Mouse (Mus musculus) liver, adult 2 months (tissue): ENCODE data around the gene Kif28. TPM values are rescaled to one million over a fixed set of nuclear protein-coding genes. Genes with fewer than 3 reads are reported as not detected.

Experiments
- DNase-seq: peaks from one replicate; pipeline ENCODE4 v3.0.0-alpha.2; 2011; ENCODE audit warnings: low read depth, low spot score; ENCODE audit errors: extremely low read depth
- H3K27ac ChIP-seq: fragments of 200-500 bp; replicated peaks from 2 replicates; pipeline ENCODE4 v1.5.1; 2012; ENCODE audit warnings: low read depth, mild to moderate bottlenecking, control low read depth, inconsistent platforms, low read length; ENCODE audit not compliant: insufficient read depth
- H3K27me3 ChIP-seq: fragments of 200-500 bp; 2 replicates; pipeline ENCODE4 v1.6.1; 2012; ENCODE audit warnings: mild to moderate bottlenecking, moderate library complexity, low read length, inconsistent platforms; ENCODE audit not compliant: control insufficient read depth, insufficient read depth
- H3K36me3 ChIP-seq: fragments of 200-500 bp; 2 replicates; pipeline ENCODE4 v1.6.1; 2012; ENCODE audit warnings: low read length, inconsistent platforms; ENCODE audit not compliant: control insufficient read depth, insufficient read depth
- H3K4me1 ChIP-seq: fragments of 200-500 bp; 2 replicates; pipeline ENCODE4 v1.6.1; 2011; ENCODE audit warnings: low read length; ENCODE audit not compliant: control insufficient read depth, insufficient read depth
- H3K4me3 ChIP-seq: fragments of 200-500 bp; 2 replicates; pipeline ENCODE4 v1.5.1; 2011; ENCODE audit warnings: low read depth, mild to moderate bottlenecking, control low read depth, low read length, moderate library complexity; ENCODE audit not compliant: insufficient read depth
- H3K79me2 ChIP-seq: fragments of 200-500 bp; 2 replicates; pipeline ENCODE4 v1.6.1; 2012; ENCODE audit warnings: inconsistent platforms, mild to moderate bottlenecking, low read length, moderate library complexity; ENCODE audit not compliant: control insufficient read depth, insufficient read depth
- H3K9ac ChIP-seq: fragments of 200-500 bp; 2 replicates; pipeline ENCODE4 v1.6.1; 2012; ENCODE audit warnings: low read depth, mild to moderate bottlenecking, control low read depth, inconsistent platforms, low read length
- CTCF ChIP-seq: fragments of 200-500 bp; IDR thresholded peaks from 2 replicates; pipeline ENCODE4 v1.5.1; 2011; ENCODE audit warnings: low read depth, low read length, control low read depth
- POLR2A ChIP-seq: fragments of 200-500 bp; IDR thresholded peaks from 2 replicates; pipeline ENCODE4 v1.6.1; 2011; ENCODE audit warnings: low read length, control low read depth; ENCODE audit not compliant: insufficient read depth; ENCODE audit errors: extremely low read depth
- WGBS: fragments of 180-500 bp; shearing (Covaris S2); methylation state at CpG from one replicate; pipeline ENCODE4 v1.1.7; 2018; 5-methylcytosine and 5-hydroxymethylcytosine counted together
- polyA plus RNA-seq: library from polyadenylated mRNA; depleted of rRNA; stranded (reverse); fragments of >200 nt; gene quantifications from 2 replicates; pipeline ENCODE4 v1.2.3, GENCODE M21; 2012
- total RNA-seq: library from RNA; depleted of rRNA; stranded (reverse); fragments of >200 nt; gene quantifications from 2 replicates; pipeline ENCODE4 v1.2.3, GENCODE M21; 2014

The Kif28 gene
- total and polyA plus RNA-seq, 2 experiments: not detected

DNA sequence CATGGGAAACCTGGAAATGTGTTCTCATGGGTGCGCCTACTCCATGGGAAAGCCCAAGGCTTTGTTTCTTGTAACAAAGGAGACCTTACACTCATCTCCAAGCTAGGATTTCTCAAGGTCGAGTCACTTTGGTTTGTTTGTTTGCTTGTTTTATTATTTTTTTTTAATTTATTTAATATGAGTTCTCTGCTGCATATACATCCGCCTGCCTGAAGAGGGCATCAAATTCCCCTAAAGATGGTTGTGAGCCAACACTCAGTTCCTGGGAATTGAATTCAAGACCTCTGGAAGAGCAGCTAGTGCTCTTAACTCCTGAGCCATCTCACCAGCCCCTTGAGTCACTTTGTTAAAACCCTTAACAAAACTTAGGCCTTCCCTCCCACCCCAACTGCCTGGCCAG, 31.7 kb downstream of the Kif28 start:
- WGBS: 89% methylated on average over 3 of the region's 3 CpGs
- Histone ChIP-seq H3K9ac (no peak overlapping the region), H3K36me3 (no peaks in the 10 kb centered on the region), H3K4me3 (no peak overlapping the region), H3K27me3 (peaks cover 3% of the 10 kb centered on the region; the same call in 1 of the 2 replicates), H3K4me1 (no peaks in the 10 kb centered on the region), H3K27ac (no peak overlapping the region), H3K79me2 (no peaks in the 10 kb centered on the region)
- no peak for TF ChIP-seq POLR2A
- no peak for TF ChIP-seq CTCF
- no peak for DNase-seq

DNA sequence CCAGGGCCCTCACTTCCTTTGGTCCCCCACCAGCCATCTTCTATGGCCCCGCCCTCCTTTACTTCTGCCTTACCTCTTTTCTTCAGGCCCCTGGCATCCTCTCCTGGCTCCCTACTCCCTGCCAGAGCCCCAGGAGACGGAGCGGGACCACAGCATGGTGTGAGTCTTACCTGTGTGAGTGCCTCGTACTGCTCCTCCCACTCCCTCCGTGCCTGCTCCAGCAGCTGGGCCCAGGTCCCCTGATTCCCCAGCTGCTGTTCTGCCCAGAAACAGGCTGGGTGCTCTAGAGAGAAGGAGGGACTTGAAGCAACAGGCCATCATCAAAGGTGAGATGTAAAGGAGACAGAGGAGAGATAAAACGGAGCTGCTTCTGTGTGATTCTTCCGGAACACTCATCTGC, 32.4 kb downstream of the Kif28 start:
- H3K27ac ChIP-seq: no peak overlapping the region
- H3K36me3 ChIP-seq: no peaks in the 10 kb centered on the region
- no peak for DNase-seq
- peaks cover 3% of the 10 kb centered on the region; the same call in 1 of the 2 replicates for H3K27me3 ChIP-seq
- WGBS: 90% methylated on average over 7 of the region's 7 CpGs
- H3K4me1 ChIP-seq: no peaks in the 10 kb centered on the region
- TF ChIP-seq CTCF (no peak), POLR2A (no peak)
- no peak overlapping the region for H3K9ac ChIP-seq
- no peak overlapping the region for H3K4me3 ChIP-seq
- H3K79me2 ChIP-seq: no peaks in the 10 kb centered on the region

DNA sequence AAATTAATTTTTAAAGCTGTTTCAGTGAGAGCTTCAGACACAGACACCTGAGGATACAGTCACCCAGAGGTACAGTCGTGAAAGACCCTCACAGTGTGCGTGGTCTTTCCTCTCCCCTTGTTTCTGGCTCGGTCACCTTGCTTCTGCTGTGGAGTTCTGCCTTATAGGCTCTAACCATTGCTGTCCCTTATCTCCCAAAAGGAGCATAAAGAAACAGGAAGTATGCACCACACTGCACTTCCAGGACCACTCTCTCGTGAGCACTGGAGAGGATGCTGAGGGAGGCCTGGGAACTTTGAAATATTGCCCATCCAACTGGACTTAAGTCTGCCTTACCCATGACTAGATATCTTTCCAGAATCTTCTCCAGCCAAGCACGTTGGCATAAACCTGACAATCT, 34.3 kb downstream of the Kif28 start:
- H3K9ac ChIP-seq: no peak overlapping the region
- TF ChIP-seq POLR2A: no peak
- TF ChIP-seq CTCF: no peak
- no peak overlapping the region for H3K27ac ChIP-seq
- DNase-seq: no peak
- no peaks in the 10 kb centered on the region for H3K36me3 ChIP-seq
- peaks cover 3% of the 10 kb centered on the region; the same call in 1 of the 2 replicates for H3K27me3 ChIP-seq
- 80% methylated on average over 5 of the region's 5 CpGs for whole genome bisulfite sequencing
- H3K79me2 ChIP-seq: no peaks in the 10 kb centered on the region
- H3K4me3 ChIP-seq: no peak overlapping the region
- no peaks in the 10 kb centered on the region for H3K4me1 ChIP-seq

DNA sequence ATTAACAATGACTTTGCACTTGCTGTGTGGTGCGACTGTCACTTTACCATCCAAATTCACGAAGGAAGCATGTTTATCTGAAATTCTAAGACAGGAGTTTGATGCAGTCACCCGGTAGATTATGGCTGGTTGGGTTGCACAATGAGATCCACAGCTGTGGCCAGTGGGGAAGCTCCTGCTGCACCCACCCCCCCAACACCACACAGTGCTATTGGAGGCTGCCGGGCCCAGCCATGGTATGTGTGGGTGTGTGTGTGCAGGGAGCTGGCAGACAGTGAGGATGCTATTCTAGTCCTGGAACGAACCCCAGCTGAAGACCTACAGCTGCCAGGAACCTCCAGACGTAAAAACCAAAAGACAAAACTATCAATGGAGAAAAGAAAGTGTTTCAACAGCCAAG, 35.7 kb downstream of the Kif28 start:
- peaks cover 3% of the 10 kb centered on the region; the same call in 1 of the 2 replicates for H3K27me3 ChIP-seq
- WGBS: 72% methylated on average over 6 of the region's 6 CpGs
- TF ChIP-seq POLR2A (no peak), CTCF (no peak)
- no peak overlapping the region for H3K4me3 ChIP-seq
- no peak overlapping the region for H3K27ac ChIP-seq
- no peaks in the 10 kb centered on the region for H3K36me3 ChIP-seq
- H3K4me1 ChIP-seq: no peaks in the 10 kb centered on the region
- H3K9ac ChIP-seq: no peak overlapping the region
- H3K79me2 ChIP-seq: no peaks in the 10 kb centered on the region
- no peak for DNase-seq

DNA sequence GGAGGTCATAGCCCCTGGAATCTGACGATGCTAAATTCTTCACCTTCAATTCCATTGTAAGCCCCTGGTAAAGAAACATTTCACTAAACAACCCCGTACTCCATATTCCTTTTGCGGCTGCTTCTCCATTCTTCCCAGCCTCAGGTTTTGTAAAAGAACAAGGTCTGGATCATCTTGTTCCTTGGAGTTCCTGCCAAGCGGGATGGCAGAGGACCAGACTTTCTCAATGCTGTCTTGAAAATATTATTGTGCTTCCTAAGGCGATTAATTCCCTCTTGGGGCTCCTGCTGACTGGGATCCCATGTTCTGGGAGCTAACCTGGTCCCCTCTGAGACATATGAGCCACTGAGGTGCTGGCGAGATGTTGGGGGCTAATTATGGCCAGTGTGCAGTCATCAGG, 39.9 kb downstream of the Kif28 start:
- WGBS: 89% methylated on average over 6 of the region's 6 CpGs
- Histone ChIP-seq H3K27ac (no peak overlapping the region), H3K36me3 (no peaks in the 10 kb centered on the region), H3K9ac (no peak overlapping the region), H3K4me1 (no peaks in the 10 kb centered on the region), H3K79me2 (no peaks in the 10 kb centered on the region), H3K27me3 (peaks cover 3% of the 10 kb centered on the region; the same call in 1 of the 2 replicates), H3K4me3 (no peak overlapping the region)
- DNase-seq: no peak
- TF ChIP-seq POLR2A (no peak), CTCF (no peak)

DNA sequence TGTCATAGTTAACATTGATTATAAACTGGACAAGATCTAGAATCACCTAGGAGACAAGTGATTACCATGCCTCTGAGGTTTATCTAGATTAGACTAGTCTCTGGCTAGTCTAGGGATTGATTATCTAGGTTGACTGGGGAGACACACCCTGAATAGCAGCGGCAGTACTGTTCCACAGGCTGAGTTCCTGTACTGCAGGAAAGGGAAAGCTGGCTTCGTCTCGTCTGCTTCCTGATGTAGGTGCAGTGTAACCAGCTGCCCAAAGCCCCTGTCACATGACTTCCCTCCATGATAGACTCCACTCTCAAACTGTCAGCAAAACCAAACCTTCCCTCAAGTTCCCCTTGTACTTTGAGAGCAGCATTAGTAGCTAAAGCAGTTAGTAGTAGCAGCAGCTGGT, 40.9 kb downstream of the Kif28 start:
- no peak overlapping the region for H3K27ac ChIP-seq
- H3K79me2 ChIP-seq: no peaks in the 10 kb centered on the region
- H3K27me3 ChIP-seq: no peaks in the 10 kb centered on the region
- no peaks in the 10 kb centered on the region for H3K36me3 ChIP-seq
- 80% methylated on average over 3 of the region's 3 CpGs for WGBS
- no peak overlapping the region for H3K4me3 ChIP-seq
- no peaks in the 10 kb centered on the region for H3K4me1 ChIP-seq
- DNase-seq: no peak
- no peak overlapping the region for H3K9ac ChIP-seq
- no peak for TF ChIP-seq POLR2A
- TF ChIP-seq CTCF: no peak
